Mouse (Mus musculus) forebrain, postnatal 0 days (tissue): ENCODE results near the gene Hspb11. TPM values are rescaled to one million over a fixed set of nuclear protein-coding genes. Genes with fewer than 3 reads are reported as not detected.

ENCODE experiments used
- ATAC-seq: fragments of 200-750 bp; cut with Nextera tagmentation; 2 replicates; pipeline ENCODE4 v1.8.0; 2017; ENCODE audit warnings: mild to moderate bottlenecking, moderate library complexity
- DNase-seq: peaks from one replicate; pipeline ENCODE4 v3.0.0-alpha.2; 2015
- H3K27ac ChIP-seq: fragments of 300-500 bp; sonication (generic); 2 replicates; pipeline ENCODE4 v1.5.1; 2014; ENCODE audit warnings: low read depth, mild to moderate bottlenecking, antibody characterized with exemption, low read length, moderate library complexity, mixed read lengths
- H3K27me3 ChIP-seq: fragments of 300-500 bp; sonication (generic); 2 replicates; pipeline ENCODE4 v1.6.1; 2014; ENCODE audit warnings: mild to moderate bottlenecking, low read length, mixed read lengths; ENCODE audit not compliant: insufficient read depth
- H3K36me3 ChIP-seq: fragments of 300-500 bp; sonication (generic); 2 replicates; pipeline ENCODE4 v1.6.1; 2014; ENCODE audit warnings: mild to moderate bottlenecking, moderate library complexity; ENCODE audit not compliant: insufficient read depth
- H3K4me1 ChIP-seq: fragments of 300-500 bp; sonication (generic); 2 replicates; pipeline ENCODE4 v1.6.1; 2014; ENCODE audit warnings: antibody characterized with exemption; ENCODE audit not compliant: insufficient read depth
- H3K4me2 ChIP-seq: fragments of 300-500 bp; sonication (generic); 2 replicates; pipeline ENCODE4 v1.6.1; 2014; ENCODE audit warnings: low read depth, mild to moderate bottlenecking, moderate library complexity
- H3K4me3 ChIP-seq: fragments of 300-500 bp; sonication (generic); 2 replicates; pipeline ENCODE4 v1.5.1; 2014; ENCODE audit warnings: low read depth, low read length, mixed read lengths
- H3K9ac ChIP-seq: fragments of 300-500 bp; sonication (generic); 2 replicates; pipeline ENCODE4 v1.6.1; 2014; ENCODE audit warnings: mild to moderate bottlenecking
- H3K9me3 ChIP-seq: fragments of 300-500 bp; sonication (generic); 2 replicates; pipeline ENCODE4 v1.6.1; 2016; ENCODE audit warnings: low read length
- CTCF ChIP-seq: sonication (generic); IDR thresholded peaks from 2 replicates; pipeline ENCODE4 v1.5.1; 2016; ENCODE audit warnings: antibody characterized with exemption, control low read depth, low read depth
- WGBS: fragments of 180-500 bp; shearing (Covaris S2); extraction: QIAGEN DNeasy Blood & Tissue Kit; methylation state at CpG from one replicate; pipeline ENCODE4 v1.1.7; 2014; 5-methylcytosine and 5-hydroxymethylcytosine counted together
- polyA plus RNA-seq: library from polyadenylated mRNA; unstranded; fragments of >200 nt; fragmentation: Nextera tagmentation; extraction: Ambion mirVana; gene quantifications from 2 replicates; pipeline ENCODE4 v1.2.1, GENCODE M21; 2015
- total RNA-seq: library from RNA; depleted of rRNA; stranded (reverse); fragments of >200 nt; gene quantifications from 2 replicates; pipeline ENCODE4 v1.2.3, GENCODE M21; 2014

The Hspb11 gene
- total and polyA plus RNA-seq, 2 experiments from 2014 or later: 17.9 to 40.5 TPM

DNA sequence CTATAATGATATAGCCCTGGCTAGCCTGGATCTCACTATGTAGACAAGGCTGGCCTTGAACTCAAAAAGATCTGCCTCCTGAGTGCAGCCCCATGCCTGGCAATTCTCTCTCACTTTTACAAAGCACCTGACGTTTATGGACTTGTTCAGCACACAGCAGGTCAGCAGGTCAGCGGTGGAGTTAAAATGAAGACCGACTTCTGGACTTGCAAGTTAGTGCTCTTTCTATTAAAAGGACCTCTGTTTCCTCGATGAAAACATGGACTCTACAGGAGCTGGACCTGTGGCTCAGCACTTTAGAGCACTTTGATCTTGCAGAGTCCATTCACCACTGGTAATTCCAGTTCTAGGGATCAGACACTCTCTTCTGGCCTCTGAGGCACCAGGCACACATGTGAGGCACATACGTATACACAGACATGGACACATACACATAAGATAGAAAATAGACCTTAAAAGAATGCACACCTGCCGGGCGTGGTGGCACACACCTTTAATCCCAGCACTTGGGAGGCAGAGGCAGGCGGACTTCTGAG lies 44.7 kb downstream of the Hspb11 start:
- no peak overlapping the region for H3K4me3 ChIP-seq
- no peak overlapping the region for H3K4me2 ChIP-seq
- DNase-seq (no peak), ATAC-seq (no peak)
- no peaks in the 10 kb centered on the region for H3K4me1 ChIP-seq
- 86% methylated on average over 8 of the region's 8 CpGs for WGBS
- H3K9me3 ChIP-seq: no peaks in the 10 kb centered on the region
- H3K27me3 ChIP-seq: no peaks in the 10 kb centered on the region
- TF ChIP-seq CTCF: no peak
- no peaks in the 10 kb centered on the region for H3K36me3 ChIP-seq
- no peak overlapping the region for H3K9ac ChIP-seq
- no peak overlapping the region for H3K27ac ChIP-seq

DNA sequence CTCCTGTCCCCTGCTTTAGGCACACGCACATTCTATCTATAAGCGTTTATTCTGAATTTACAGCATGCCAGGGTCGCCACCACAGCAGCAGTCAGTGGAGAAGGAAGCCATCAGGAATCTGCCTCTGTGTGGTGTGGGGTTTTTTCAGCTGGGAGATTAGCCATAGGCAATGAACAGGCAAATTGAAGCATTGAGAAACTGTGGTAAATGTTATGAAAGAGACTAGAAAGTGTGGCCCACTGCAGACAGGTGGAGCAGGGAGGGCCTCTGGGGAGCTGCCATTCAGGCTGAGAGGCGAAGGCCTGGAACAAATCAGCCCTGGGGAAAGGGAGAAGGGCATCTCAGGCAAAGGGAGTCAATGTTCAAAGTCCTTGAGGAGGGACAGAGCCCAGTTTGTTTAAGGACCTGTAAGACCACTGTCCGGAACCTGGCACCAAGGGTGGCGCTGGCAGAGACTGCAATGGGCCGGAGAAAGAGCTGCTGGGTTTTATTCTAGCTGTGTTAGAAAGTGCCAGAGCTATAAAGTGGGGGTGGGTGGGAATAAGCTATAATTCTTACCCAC lies 46.5 kb downstream of the Hspb11 start:
- DNase-seq: no peak
- Histone ChIP-seq H3K27me3 (no peaks in the 10 kb centered on the region), H3K4me2 (no peak overlapping the region), H3K4me1 (no peaks in the 10 kb centered on the region), H3K4me3 (no peak overlapping the region), H3K9me3 (no peaks in the 10 kb centered on the region), H3K27ac (no peak overlapping the region), H3K36me3 (no peaks in the 10 kb centered on the region), H3K9ac (no peak overlapping the region)
- no peak for TF ChIP-seq CTCF
- no peak for ATAC-seq
- 89% methylated on average over 7 of the region's 7 CpGs for WGBS

DNA sequence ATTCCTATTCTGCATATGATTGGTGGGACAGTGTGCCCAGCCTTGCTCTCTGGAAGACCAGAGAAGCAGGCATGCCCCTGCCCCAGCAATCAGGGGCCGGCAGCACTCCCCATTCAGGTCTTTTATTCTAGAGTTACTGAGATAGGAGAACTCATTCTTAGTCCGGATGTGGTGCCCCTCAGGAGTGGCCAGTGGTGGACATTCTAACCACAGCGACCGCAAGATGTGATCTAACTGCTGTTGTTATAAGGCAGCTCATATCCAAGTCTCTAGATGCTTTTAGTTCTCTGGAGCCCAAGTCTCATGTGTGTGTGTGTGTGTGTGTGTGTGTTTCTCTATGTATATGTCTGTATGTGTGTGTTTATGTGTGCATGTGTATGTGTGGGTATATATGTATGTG lies 47.0 kb downstream of the Hspb11 start:
- Histone ChIP-seq H3K27me3 (no peaks in the 10 kb centered on the region), H3K36me3 (no peaks in the 10 kb centered on the region), H3K9me3 (no peaks in the 10 kb centered on the region), H3K4me3 (no peak overlapping the region), H3K9ac (no peak overlapping the region), H3K4me2 (no peak overlapping the region), H3K4me1 (no peaks in the 10 kb centered on the region), H3K27ac (no peak overlapping the region)
- 84% methylated on average over 4 of the region's 4 CpGs for WGBS
- TF ChIP-seq CTCF: no peak
- DNase-seq (no peak), ATAC-seq (no peak)

- WGBS: 98% methylated on average over 1 of the region's 1 CpGs
- H3K4me1 ChIP-seq: no peaks in the 10 kb centered on the region
- TF ChIP-seq CTCF: no peak
- no peaks in the 10 kb centered on the region for H3K9me3 ChIP-seq
- no peak overlapping the region for H3K4me2 ChIP-seq
- no peaks in the 10 kb centered on the region for H3K36me3 ChIP-seq
- no peaks in the 10 kb centered on the region for H3K27me3 ChIP-seq
- no peak overlapping the region for H3K27ac ChIP-seq
- no peak for ATAC-seq
- no peak overlapping the region for H3K4me3 ChIP-seq
- no peak overlapping the region for H3K9ac ChIP-seq
- DNase-seq: no peak
Observed at GRCm38 (mm10) chr4:107300902-107301555, 47.6 kb downstream of the Hspb11 start.

DNA sequence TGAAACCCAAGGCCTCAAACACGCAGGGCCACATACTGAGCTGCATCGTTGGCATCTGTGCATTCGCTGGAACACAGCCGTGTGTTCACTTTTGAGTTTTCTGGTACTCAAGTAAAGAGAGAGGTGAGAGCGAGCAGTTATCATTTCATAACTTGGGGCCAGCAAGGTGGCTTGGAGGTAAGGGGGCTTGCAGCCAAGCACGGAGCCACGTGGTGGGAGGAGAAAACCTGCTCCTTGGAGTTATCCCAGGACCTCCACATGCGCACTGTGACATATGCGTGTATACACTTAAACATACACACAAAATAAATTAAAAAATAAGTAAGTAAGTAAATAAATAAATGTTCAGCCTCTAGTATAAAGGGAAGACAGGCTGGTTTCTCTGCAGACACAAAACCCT lies 48.8 kb downstream of the Hspb11 start:
- no peak overlapping the region for H3K27ac ChIP-seq
- no peaks in the 10 kb centered on the region for H3K4me1 ChIP-seq
- no peak for ATAC-seq
- no peak overlapping the region for H3K9ac ChIP-seq
- no peaks in the 10 kb centered on the region for H3K27me3 ChIP-seq
- WGBS: 86% methylated on average over 9 of the region's 9 CpGs
- DNase-seq: no peak
- no peak overlapping the region for H3K4me3 ChIP-seq
- H3K9me3 ChIP-seq: no peaks in the 10 kb centered on the region
- no peaks in the 10 kb centered on the region for H3K36me3 ChIP-seq
- no peak overlapping the region for H3K4me2 ChIP-seq
- no peak for TF ChIP-seq CTCF

GRCm38 (mm10) chr4:107302832-107303231 lies 49.4 kb downstream of the Hspb11 start:
- H3K27ac ChIP-seq: no peak overlapping the region
- no peaks in the 10 kb centered on the region for H3K9me3 ChIP-seq
- no peak for TF ChIP-seq CTCF
- no peaks in the 10 kb centered on the region for H3K36me3 ChIP-seq
- H3K4me3 ChIP-seq: no peak overlapping the region
- H3K27me3 ChIP-seq: no peaks in the 10 kb centered on the region
- no peaks in the 10 kb centered on the region for H3K4me1 ChIP-seq
- WGBS: 86% methylated on average over 4 of the region's 4 CpGs
- DNase-seq (no peak), ATAC-seq (no peak)
- no peak overlapping the region for H3K9ac ChIP-seq
- no peak overlapping the region for H3K4me2 ChIP-seq

DNA sequence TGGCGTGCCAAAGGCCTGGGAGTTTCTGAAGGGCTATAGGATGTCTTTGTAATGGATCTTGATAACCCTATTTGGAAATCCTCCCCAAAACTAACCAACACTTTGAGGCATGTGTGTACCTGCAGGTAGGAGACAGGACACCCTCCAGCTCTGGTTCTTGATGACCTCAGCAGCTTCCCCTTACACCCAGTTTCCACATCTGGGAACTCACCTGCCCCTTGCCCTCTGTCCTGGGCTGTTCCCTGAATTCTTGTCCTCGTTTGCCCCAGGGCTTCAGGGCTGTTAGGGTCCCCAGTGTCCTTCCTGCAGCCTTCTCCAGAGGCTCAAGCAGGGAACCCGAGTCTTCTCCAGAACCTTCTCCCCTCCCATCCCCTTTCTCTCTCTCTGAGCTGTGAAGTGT lies 50.1 kb downstream of the Hspb11 start:
- no peaks in the 10 kb centered on the region for H3K4me1 ChIP-seq
- DNase-seq (no peak), ATAC-seq (no peak)
- H3K4me2 ChIP-seq: no peak overlapping the region
- H3K27me3 ChIP-seq: no peaks in the 10 kb centered on the region
- no peak for TF ChIP-seq CTCF
- no peak overlapping the region for H3K9ac ChIP-seq
- 63% methylated on average over 3 of the region's 3 CpGs for WGBS
- no peak overlapping the region for H3K27ac ChIP-seq
- H3K36me3 ChIP-seq: no peaks in the 10 kb centered on the region
- H3K9me3 ChIP-seq: no peaks in the 10 kb centered on the region
- H3K4me3 ChIP-seq: no peak overlapping the region
